Mouse (Mus musculus) cerebellum, adult (tissue): ENCODE measurements at regions not wholly inside any gene's neighbourhood (a gene's known extent, or its start where the extent isn't known, plus 50 kb on each side); places are given as distances from the start of the nearest gene placed in this dataset.

Source experiments
- ATAC-seq: cut with Nextera tagmentation; 2 replicates; pipeline ENCODE4 v1.9.2; 2017; ENCODE audit warnings: mild to moderate bottlenecking, moderate library complexity, mixed read lengths; ENCODE audit not compliant: insufficient number of reproducible peaks, low FRiP score, low TSS enrichment

GRCm38 (mm10) chr12:77663180-77663579, 425.3 kb downstream of the Fut8 start:
- ATAC-seq: 0 out of 2 replicates have a peak, but pooled peaks have one; percentile 18

DNA sequence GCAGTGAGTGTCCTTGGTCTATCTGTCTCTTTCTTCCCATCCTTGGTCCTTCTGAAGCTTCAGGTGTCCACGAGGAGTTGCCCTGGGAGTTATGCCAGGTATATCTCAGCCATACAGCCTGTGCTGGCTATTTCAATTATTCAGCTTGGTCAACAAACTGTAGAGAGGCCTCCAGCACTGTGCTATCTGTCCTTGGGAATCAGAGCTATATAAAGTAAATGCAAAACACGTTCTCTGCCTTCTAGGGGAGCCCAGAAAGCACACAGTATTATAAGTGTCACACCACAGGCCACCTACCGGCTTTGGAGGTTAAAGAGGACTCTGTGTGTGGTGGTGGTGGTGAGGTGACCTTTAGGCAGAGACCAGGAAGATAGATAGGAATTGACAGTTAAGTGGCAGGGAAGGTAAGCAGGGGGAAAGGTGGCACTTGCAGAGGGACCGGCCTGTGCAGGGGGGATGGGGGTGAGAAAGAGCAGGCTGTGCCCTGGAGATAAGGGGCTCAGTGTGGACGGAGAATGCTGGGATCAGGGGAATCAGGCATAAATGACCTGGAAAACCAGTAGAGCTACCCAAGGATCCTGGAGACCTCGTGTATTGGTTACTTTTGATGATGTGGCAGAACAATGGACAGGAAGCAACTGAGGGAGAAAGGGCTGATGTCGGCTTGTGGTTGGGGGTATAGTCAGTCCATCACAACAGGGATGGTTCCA, 425.9 kb downstream of the Fut8 start:
- no peak for ATAC-seq

DNA sequence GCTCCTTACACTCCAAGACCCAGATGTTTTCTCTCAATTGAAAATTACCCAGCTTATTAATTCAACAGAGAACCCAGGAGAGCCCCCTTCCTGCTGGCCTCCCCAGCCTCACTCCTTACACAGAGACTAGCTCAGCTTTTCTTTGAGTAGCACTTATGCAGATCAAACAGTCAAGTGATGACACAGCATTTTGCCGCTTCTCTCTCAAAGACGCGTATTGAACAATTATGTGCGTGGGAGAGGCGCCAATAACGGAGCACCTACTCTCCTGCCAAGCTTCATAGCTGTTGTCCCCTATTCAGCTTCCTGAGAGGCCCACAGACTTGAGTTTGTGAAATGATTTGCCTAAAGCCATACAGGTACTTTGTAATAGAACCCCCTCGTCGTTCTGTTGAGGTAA, 428.5 kb downstream of the Fut8 start:
- no peak for ATAC-seq

- peak; percentile 28; the same call in 1 of the 2 replicates for ATAC-seq
These were observed 429.4 kb downstream of the Fut8 start for GRCm38 (mm10) chr12:77667151-77667874.

GRCm38 (mm10) chr12:77667875-77668204, 429.9 kb downstream of the Fut8 start:
- ATAC-seq: peak; percentile 45; the same call in 1 of the 2 replicates

DNA sequence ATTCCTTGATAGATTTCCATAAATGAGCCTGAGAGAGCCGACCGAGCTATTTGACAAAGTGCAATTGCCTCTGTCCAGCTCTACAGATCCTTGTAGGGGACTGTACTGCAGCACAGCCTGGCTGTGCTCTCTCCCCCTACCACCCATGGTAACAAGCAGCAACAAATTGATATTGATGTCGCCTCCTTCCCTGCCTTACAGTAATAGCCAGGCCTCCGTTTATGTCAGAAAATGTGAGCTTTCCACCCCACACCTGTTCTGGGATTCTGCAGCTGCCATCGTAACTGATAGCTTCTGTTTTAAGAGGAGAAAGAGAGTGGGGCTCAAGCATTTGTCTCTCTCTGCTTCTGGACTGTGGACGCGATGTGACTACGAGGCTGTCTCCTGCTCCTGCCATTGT, 432.6 kb downstream of the Fut8 start:
- ATAC-seq: no peak

DNA sequence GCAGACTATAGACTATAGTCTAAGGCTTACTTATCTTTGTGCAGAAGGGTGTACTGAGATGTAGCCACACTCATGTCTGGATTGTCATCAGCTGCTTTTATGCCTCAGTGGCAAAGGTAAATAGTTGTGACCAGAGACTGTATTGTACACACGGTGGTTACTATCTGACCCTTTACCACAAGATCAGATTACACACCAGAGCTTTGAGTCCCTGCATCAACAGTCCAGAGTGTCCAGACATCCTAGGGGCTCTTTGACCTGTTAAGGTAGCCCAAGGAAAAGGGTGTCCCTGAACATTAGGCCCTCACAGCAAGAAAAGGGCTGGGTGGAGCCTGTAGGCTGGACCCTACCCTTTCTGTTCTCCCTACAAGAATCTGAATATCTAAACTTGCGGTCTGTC, 436.4 kb downstream of the Fut8 start:
- ATAC-seq: no peak

GRCm38 (mm10) chr12:77674755-77675154, 436.8 kb downstream of the Fut8 start:
- peak; percentile 64; the same call in 1 of the 2 replicates for ATAC-seq

GRCm38 (mm10) chr12:77678040-77678439, 440.1 kb downstream of the Fut8 start:
- no peak for ATAC-seq

GRCm38 (mm10) chr12:77694101-77694500, 456.2 kb downstream of the Fut8 start:
- ATAC-seq: 0 out of 2 replicates have a peak, but pooled peaks have one; percentile 31

GRCm38 (mm10) chr12:77696039-77696631, 458.2 kb downstream of the Fut8 start:
- no peak for ATAC-seq

DNA sequence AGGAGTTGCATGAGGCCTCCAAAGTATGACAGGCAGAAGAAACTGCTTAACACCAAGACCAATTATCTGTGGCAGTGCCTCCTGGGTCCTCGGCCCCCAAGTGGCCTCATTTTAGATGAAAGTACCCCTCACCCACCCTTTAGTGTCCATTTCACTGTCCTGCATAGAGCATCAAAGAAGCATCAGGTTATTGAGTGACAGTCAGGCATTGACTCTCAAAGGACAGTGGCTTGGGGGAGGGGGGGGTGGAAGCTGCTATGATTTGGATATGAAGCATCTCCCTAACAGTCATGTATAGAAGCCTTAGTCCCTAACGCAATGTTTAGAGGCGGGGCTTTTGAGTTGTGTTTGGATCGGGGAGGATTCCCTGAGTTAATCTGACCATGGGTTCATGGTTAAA, 458.7 kb downstream of the Fut8 start:
- no peak for ATAC-seq

DNA sequence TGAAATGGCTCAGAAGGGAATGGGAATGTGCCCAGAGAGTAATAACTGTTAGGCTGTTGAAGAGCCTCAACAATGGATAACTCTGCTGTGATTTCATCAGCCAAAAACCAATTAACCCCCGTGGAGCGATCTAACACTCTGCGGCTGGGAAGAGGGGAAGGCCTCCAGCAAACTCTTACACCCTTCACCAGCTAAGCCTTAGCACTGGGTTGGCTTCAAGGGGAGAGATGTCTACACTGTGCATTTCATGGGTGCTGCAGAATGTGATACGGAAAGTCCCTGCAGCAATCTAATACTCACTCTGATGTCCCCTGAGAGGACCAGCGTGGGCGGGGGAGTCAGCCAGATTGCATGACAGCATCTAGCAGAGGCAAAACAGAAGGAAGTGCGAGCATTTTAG, 460.2 kb downstream of the Fut8 start:
- no peak for ATAC-seq

DNA sequence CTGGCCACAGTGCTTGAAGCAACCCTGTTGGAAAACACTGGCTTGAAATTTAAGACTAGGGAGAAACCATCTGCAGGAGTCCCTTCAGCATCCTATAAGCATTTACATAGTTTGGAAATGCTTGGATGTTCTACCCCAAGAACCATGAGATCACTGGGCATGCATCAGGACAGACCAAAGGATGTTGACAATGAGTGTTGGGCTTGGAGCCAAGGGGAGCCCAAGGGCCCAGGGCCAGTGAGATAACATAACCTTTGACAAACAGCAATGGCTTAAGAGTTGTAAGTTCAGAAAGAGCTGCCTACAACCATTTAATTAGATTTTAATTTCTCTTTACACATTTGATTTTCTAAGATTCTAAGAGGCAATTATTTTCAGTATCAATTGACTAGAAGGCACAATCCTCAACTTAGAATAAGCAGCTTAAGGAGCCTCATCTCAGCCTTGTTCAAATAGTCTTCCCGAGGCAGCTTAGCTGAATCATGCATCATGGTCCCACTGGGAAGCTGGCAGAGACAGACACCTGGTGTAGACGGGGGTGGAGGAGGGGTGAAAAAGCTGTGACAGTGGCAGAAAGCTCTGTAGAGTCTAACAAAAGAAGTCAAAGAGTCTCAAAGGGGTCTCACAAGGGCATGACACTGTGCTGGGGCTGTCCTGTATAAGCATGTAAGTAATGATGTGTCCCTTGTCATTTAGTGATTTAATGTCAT, 462.1 kb downstream of the Fut8 start:
- ATAC-seq: no peak

GRCm38 (mm10) chr12:77715506-77715905, 477.6 kb downstream of the Fut8 start:
- ATAC-seq: no peak

- no peak for ATAC-seq
These were observed 478.1 kb downstream of the Fut8 start for GRCm38 (mm10) chr12:77715979-77716378.

DNA sequence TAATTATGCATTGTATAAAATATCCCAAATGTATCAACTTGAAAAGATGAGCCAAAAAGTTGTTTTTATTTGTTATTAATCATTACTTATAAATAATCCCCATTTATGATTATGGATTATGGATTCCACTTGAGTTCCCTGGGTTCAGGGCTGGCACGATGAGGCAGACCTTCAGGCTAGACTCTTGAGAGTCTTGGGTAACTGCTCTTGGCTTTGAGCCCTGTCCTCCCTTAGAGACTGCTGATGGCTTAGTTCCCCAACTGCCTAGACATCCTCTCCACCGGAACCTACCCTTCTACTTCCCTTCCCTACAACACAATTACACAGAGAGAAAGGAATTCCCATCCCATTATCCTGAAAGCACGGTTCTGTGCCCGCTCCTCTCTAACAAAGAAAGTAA, 466.3 kb upstream of the Gm6657 start:
- no peak for ATAC-seq

DNA sequence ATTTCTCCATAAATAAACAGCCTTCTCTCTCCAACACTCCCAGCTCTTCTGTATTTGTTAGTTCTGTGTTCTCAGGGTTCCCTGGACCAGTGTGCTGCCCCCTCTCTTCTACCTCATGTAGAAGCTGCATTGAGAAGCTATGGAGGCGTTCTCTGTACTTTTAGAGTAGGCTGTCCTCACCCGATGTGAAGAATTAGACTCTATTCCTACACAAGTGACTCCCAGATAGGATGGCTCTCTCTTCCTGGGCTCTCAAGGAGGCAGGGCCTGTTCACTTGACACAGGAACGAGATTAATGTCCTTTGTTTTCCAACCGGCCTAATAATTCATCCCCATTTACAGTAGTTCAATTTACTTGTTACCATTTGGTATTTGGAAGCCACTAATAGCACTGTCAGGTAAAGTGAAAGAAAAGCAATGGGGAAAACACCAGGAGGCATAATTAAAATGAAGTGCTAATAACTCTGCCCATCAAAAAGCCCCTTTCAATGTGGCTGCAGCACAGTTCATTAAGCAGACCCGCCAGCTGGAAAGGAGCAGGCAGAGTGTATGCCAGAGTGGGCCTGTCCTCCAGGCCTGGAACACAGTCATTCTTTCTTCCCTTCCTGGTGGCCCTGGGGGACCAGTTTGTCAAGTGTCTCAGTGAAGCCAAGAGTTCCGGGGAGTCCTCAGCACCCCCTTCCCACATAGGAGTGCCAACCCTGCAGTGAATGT, 454.8 kb upstream of the Gm6657 start:
- ATAC-seq: no peak; the same call in 1 of the 2 replicates

DNA sequence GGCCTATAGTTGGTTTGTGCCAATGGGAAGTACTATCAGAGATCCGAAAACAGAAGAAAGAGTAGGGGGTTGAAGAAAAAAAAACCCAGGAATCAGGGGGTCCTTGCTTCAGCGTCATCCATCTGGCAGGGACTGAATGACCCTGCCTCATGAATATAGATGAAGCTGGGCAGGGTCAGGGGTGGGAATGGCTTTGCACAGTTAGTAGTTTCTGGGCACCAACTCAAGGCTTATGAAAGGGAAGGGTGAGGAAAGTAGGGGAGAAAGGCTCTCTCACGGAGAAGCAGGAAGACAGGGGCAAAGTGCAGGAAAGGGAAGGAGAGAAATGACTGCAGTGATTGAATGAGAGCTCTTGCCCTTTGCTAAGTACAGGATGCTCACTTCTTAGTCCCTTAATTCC, 451.3 kb upstream of the Gm6657 start:
- no peak for ATAC-seq

- no peak for ATAC-seq
These were observed 444.5 kb upstream of the Gm6657 start for GRCm38 (mm10) chr12:77749438-77750007.
